Mouse (Mus musculus) layer of hippocampus, adult 9-10 months (tissue): ENCODE results near the gene Rnf183.
A peak's percentile ranks its signal among the peaks of the same experiment; 100 is the strongest.
"Not testable (repeated sequence)": the region's sequence is repeated elsewhere in the genome, so short reads cannot be mapped to it uniquely, and the experiment has no call there.

Source experiments
- DNase-seq: peaks from one replicate; pipeline ENCODE4 v3.0.0; 2022; ENCODE audit warnings: low spot score

The Rnf183 gene

GRCm38 (mm10) chr4:62435081-62435480 lies at the start of gene Rnf183:
Gene Rnf183, minus strand, starts transcription at chr4:62435252.
- no peak for DNase-seq

GRCm38 (mm10) chr4:62480709-62481605 lies 45.9 kb upstream of the Rnf183 start:
- DNase-seq: no peak

GRCm38 (mm10) chr4:62479937-62480708 lies 45.1 kb upstream of the Rnf183 start, which contains the start of gene Bspry:
Gene Bspry, plus strand, starts transcription at chr4:62480053.
- DNase-seq: no peak

- not testable (repeated sequence) for DNase-seq
Observed at GRCm38 (mm10) chr4:62479593-62479936, 44.5 kb upstream of the Rnf183 start.

GRCm38 (mm10) chr4:62477542-62478244 lies 42.6 kb upstream of the Rnf183 start:
- DNase-seq: no peak

- DNase-seq: no peak
Observed at GRCm38 (mm10) chr4:62475793-62476192, 40.7 kb upstream of the Rnf183 start.

- no peak for DNase-seq
Observed at GRCm38 (mm10) chr4:62475131-62475530, 40.1 kb upstream of the Rnf183 start.

GRCm38 (mm10) chr4:62472071-62472470 lies 37.0 kb upstream of the Rnf183 start:
- DNase-seq: no peak

- DNase-seq: peak; percentile 59
Observed at GRCm38 (mm10) chr4:62470598-62471051, 35.6 kb upstream of the Rnf183 start, which contains the start of gene Wdr31. Gene Wdr31, minus strand, starts transcription at chr4:62470896.

- no peak for DNase-seq
Observed at GRCm38 (mm10) chr4:62468158-62468557, 33.1 kb upstream of the Rnf183 start.

GRCm38 (mm10) chr4:62463124-62463523 lies 28.1 kb upstream of the Rnf183 start:
- DNase-seq: no peak

GRCm38 (mm10) chr4:62460348-62460747 lies 25.3 kb upstream of the Rnf183 start:
- no peak for DNase-seq

GRCm38 (mm10) chr4:62459081-62459480 lies 24.0 kb upstream of the Rnf183 start:
- DNase-seq: peak; percentile 51

GRCm38 (mm10) chr4:62454995-62455394 lies 19.9 kb upstream of the Rnf183 start:
- peak; percentile 29 for DNase-seq

GRCm38 (mm10) chr4:62440986-62441385 lies 5.9 kb upstream of the Rnf183 start:
- no peak for DNase-seq

- no peak for DNase-seq
Observed at GRCm38 (mm10) chr4:62440544-62440943, 5.5 kb upstream of the Rnf183 start.

- DNase-seq: no peak
Observed at GRCm38 (mm10) chr4:62439793-62440192, 4.7 kb upstream of the Rnf183 start.

GRCm38 (mm10) chr4:62437871-62438270 lies 2.8 kb upstream of the Rnf183 start:
- no peak for DNase-seq

GRCm38 (mm10) chr4:62437256-62437778 lies 2.3 kb upstream of the Rnf183 start:
- no peak for DNase-seq

- DNase-seq: no peak
Observed at GRCm38 (mm10) chr4:62433939-62434870, 847 bp downstream of the Rnf183 start.

GRCm38 (mm10) chr4:62431522-62431921 lies 3.5 kb downstream of the Rnf183 start:
- no peak for DNase-seq
